Mouse (Mus musculus) kidney, embryonic 16.5 days (tissue): ENCODE data around the gene Tdpoz1. TPM values are rescaled to one million over a fixed set of nuclear protein-coding genes. Genes with fewer than 3 reads are reported as not detected.
"Not testable (repeated sequence)": the region's sequence is repeated elsewhere in the genome, so short reads cannot be mapped to it uniquely, and the experiment has no call there.

Source experiments
- ATAC-seq: fragments of 200-750 bp; cut with Nextera tagmentation; 2 replicates; pipeline ENCODE4 v1.8.0; 2017; ENCODE audit warnings: moderate TSS enrichment; ENCODE audit not compliant: low FRiP score, low TSS enrichment
- H3K27ac ChIP-seq: fragments of 300-500 bp; sonication (generic); 2 replicates; pipeline ENCODE4 v1.5.1; 2014; ENCODE audit warnings: low read length
- H3K27me3 ChIP-seq: fragments of 300-500 bp; sonication (generic); 2 replicates; pipeline ENCODE4 v1.6.1; 2014; ENCODE audit warnings: low read length, control low read depth, mixed read lengths; ENCODE audit not compliant: insufficient read depth
- H3K36me3 ChIP-seq: fragments of 300-500 bp; sonication (generic); 2 replicates; pipeline ENCODE4 v1.6.1; 2014; ENCODE audit warnings: low read length, control low read depth, mixed read lengths; ENCODE audit not compliant: insufficient read depth
- H3K4me1 ChIP-seq: fragments of 300-500 bp; sonication (generic); 2 replicates; pipeline ENCODE4 v1.6.1; 2014; ENCODE audit warnings: low read length, control low read depth, mixed read lengths; ENCODE audit not compliant: insufficient read depth
- H3K4me2 ChIP-seq: fragments of 300-500 bp; sonication (generic); replicated peaks from 2 replicates; pipeline ENCODE4 v1.6.1; 2014; ENCODE audit warnings: low read depth, low read length
- H3K4me3 ChIP-seq: fragments of 300-500 bp; sonication (generic); 2 replicates; pipeline ENCODE4 v1.5.1; 2014; ENCODE audit warnings: mild to moderate bottlenecking, low read length
- H3K9ac ChIP-seq: fragments of 300-500 bp; sonication (generic); replicated peaks from 2 replicates; pipeline ENCODE4 v1.6.1; 2014; ENCODE audit warnings: low read length
- H3K9me3 ChIP-seq: fragments of 300-500 bp; sonication (generic); 2 replicates; pipeline ENCODE4 v1.6.1; 2016; ENCODE audit warnings: low read length, control low read depth
- WGBS: fragments of 180-500 bp; shearing (Covaris S2); extraction: QIAGEN DNeasy Blood & Tissue Kit; methylation state at CpG from one replicate; pipeline ENCODE4 v1.1.7; 2014; 5-methylcytosine and 5-hydroxymethylcytosine counted together
- polyA plus RNA-seq: library from polyadenylated mRNA; unstranded; fragments of >200 nt; fragmentation: Nextera tagmentation; extraction: Ambion mirVana; gene quantifications from 2 replicates; pipeline ENCODE4 v1.2.1, GENCODE M21; 2015

Gene Tdpoz1
- not detected in 2 replicates for polyA plus RNA-seq

DNA sequence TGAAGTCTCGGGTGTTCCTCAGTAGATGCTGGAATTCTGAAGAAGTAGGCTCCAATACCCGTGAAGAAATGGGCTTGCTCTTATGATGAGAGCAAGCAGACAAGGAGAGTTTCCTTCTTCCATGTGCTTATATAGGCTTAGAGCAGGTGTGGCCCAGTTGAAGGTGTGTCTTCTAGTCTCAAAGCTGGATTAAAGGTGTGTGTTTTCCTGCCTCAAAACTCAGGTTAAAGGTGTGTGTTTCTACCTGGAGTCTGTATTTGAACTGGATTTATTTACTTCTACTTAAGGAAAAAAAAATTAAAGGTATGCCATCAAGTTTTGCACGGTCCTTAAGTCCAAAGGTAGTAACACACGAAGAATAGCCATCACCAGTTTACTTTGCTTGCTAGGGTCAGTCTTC is at the start of gene Tdpoz1:
Gene Tdpoz1, minus strand, starts transcription at position 101 of the 400 bp plus-strand sequence.
- not testable (repeated sequence) for H3K4me1 ChIP-seq, H3K27me3 ChIP-seq, H3K4me2 ChIP-seq, H3K9me3 ChIP-seq, H3K9ac ChIP-seq, H3K27ac ChIP-seq, ATAC-seq, H3K4me3 ChIP-seq, H3K36me3 ChIP-seq
- 73% methylated on average over 2 of the region's 4 CpGs for WGBS

- 85% methylated on average over 2 of the region's 2 CpGs for WGBS
- H3K27me3 ChIP-seq, ATAC-seq, H3K4me2 ChIP-seq, H3K9me3 ChIP-seq, H3K4me3 ChIP-seq, H3K4me1 ChIP-seq, H3K27ac ChIP-seq, H3K9ac ChIP-seq, H3K36me3 ChIP-seq: not testable (repeated sequence)
Observed at GRCm38 (mm10) chr3:93708969-93709637, 33.0 kb upstream of the Tdpoz1 start.

DNA sequence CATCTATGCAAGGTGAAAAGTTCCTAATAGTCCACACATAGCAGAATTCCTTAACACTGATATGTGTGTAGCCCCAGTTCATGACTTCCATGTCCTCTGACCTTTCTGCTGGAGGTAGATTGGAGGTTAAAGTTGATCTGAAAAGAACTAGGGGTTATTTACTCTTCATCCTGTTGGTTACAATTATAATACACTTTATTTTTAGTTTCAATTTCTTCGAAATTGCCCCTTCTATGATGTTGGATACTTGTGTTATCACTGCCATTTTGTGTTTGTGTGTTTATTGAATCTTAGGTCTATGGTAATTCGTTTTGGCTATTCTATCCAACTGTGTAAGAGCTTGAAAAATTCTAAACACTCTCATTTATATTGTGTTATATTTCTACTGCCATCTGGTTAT is 16.9 kb upstream of the Tdpoz1 start, which contains the start of gene Gm37596:
Gene Gm37596, minus strand, starts transcription at position 101 of the 400 bp plus-strand sequence.
- not testable (repeated sequence) for H3K9me3 ChIP-seq, ATAC-seq, H3K27me3 ChIP-seq, H3K4me2 ChIP-seq, H3K36me3 ChIP-seq, H3K27ac ChIP-seq, H3K4me3 ChIP-seq, H3K4me1 ChIP-seq, H3K9ac ChIP-seq
- WGBS = 75% methylated on average over 1 of the region's 2 CpGs

GRCm38 (mm10) chr3:93670805-93671503 is 5.2 kb downstream of the Tdpoz1 start:
- ATAC-seq, H3K27ac ChIP-seq, H3K36me3 ChIP-seq, H3K4me1 ChIP-seq, H3K27me3 ChIP-seq, H3K9ac ChIP-seq, H3K4me3 ChIP-seq, H3K9me3 ChIP-seq, H3K4me2 ChIP-seq: not testable (repeated sequence)
- WGBS = 77% methylated on average over 5 of the region's 6 CpGs

GRCm38 (mm10) chr3:93654260-93654659 is 21.9 kb downstream of the Tdpoz1 start:
- 78% methylated on average over 1 of the region's 1 CpGs for WGBS
- Histone ChIP-seq H3K4me1 (no peaks in the 10 kb centered on the region), H3K4me3 (no peak overlapping the region), H3K9ac (no peak overlapping the region), H3K9me3 (no peaks in the 10 kb centered on the region), H3K36me3 (no peaks in the 10 kb centered on the region), H3K4me2 (no peak overlapping the region), H3K27ac (no peak overlapping the region), H3K27me3 (no peaks in the 10 kb centered on the region)
- ATAC-seq = no peak

DNA sequence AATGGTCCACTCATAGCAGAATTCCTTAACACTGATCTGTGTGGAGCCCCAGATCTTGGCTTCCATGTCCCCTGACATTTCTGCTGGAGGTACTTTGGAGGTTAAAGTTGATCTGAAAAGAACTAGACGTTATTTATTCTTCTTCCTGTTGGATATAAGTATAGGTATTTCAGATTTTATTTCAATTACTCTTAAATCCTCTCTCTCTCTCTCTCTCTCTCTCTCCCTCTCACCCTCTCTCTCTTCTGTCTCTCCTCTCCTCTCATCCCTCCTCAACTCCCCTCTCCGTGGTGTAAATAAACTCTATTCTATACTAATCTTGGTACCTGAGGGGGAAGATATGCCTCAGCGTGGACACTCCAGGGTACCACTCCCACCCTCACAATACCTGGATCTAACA is 23.5 kb downstream of the Tdpoz1 start, which contains the start of gene Tdpoz2:
Gene Tdpoz2, minus strand, starts transcription at position 101 of the 400 bp plus-strand sequence.
- no peaks in the 10 kb centered on the region for H3K4me1 ChIP-seq
- no peak within 1 kb of the TSS for H3K4me2 ChIP-seq
- no peak within 1 kb of the TSS for H3K9ac ChIP-seq
- no peak within 1 kb of the TSS for H3K4me3 ChIP-seq
- H3K36me3 ChIP-seq = no peaks in the 10 kb centered on the region
- H3K27me3 ChIP-seq = no peaks in the 10 kb centered on the region
- H3K9me3 ChIP-seq = no peaks in the 10 kb centered on the region
- H3K27ac ChIP-seq = no peak within 1 kb of the TSS
- no peak for ATAC-seq
- 79% methylated on average over 3 of the region's 3 CpGs for WGBS

GRCm38 (mm10) chr3:93630917-93631714 is 45.0 kb downstream of the Tdpoz1 start:
- not testable (repeated sequence) for H3K36me3 ChIP-seq, H3K9me3 ChIP-seq, H3K9ac ChIP-seq, H3K27me3 ChIP-seq, H3K4me1 ChIP-seq, ATAC-seq, H3K4me3 ChIP-seq, H3K4me2 ChIP-seq, H3K27ac ChIP-seq
- 77% methylated on average over 4 of the region's 4 CpGs for WGBS

Other genes starting within 250 kb of the Tdpoz1 start
- gene Tchh, start 234.0 kb downstream of the Tdpoz1 start, polyA plus RNA-seq = 5.7 and 6.7 TPM in 2 replicates
- 0.64 and 0.66 TPM in 2 replicates for gene Tchhl1, start 207.6 kb downstream of the Tdpoz1 start, polyA plus RNA-seq
- 1,206 and 1,400 TPM in 2 replicates for gene S100a11, start 155.8 kb downstream of the Tdpoz1 start, polyA plus RNA-seq
- 487 TPM in 2 replicates for gene S100a10, start 121.2 kb downstream of the Tdpoz1 start, polyA plus RNA-seq
- gene Tdpoz2, start 23.6 kb downstream of the Tdpoz1 start, polyA plus RNA-seq = not detected in 2 replicates
- not detected in 2 replicates for gene Gm37596, start 16.8 kb upstream of the Tdpoz1 start, polyA plus RNA-seq
- not detected in 2 replicates for gene Gm5773, start 96.7 kb upstream of the Tdpoz1 start, polyA plus RNA-seq
- not detected in 2 replicates for gene Tdpoz4, start 120.1 kb upstream of the Tdpoz1 start, polyA plus RNA-seq
- gene Tdpoz3, start 149.7 kb upstream of the Tdpoz1 start, polyA plus RNA-seq = not detected in 2 replicates